Mouse (Mus musculus): ENCODE data around the gene Tradd. TPM values are rescaled to one million over a fixed set of nuclear protein-coding genes. Genes with fewer than 3 reads are reported as not detected.

Tradd gene
- total and polyA plus RNA-seq, 3 experiments = 12.5 to 30.0 (median 20.8) TPM

DNA sequence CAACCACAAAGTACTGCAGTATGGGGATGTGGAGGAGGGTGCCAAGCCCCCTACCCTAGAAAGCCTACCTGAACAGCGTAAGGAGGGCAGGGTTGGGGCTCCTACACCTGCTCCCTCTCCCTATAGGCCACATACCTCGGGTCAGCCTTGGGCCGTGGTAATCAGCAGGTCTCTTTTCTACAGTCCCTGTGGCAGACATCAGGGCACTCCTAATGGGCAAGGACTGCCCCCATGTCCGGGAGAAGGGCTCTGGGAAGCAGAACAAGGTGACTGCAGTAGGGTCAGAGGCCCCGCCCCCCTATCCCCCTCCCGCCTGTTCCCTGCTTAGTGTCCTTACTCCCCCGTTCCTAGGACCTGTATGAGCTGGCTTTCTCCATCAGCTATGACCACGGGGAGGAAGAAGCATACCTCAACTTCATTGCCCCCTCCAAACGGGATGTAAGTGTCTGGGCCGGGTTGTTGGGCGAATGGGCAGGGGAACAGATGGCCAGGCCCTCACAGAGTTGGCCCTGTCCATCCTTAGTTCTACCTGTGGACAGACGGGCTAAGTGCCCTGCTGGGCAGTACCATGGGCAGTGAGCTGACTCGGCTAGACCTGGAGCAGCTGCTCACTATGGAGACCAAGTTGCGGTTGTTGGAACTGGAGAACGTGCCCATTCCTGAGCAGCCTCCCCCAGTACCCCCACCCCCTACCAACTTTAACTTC is 44.9 kb upstream of the Tradd start:
- H3K4me3 ChIP-seq (ENCODE audit: low read depth, low read length) = no peak overlapping the region
- TF ChIP-seq POLR2AphosphoS5 (IDR thresholded peaks at IDR 0.05; ENCODE audit: insufficient replicate concordance, low read depth, low read length) = no peak
- no peak for TF ChIP-seq CTCF (IDR thresholded peaks at IDR 0.05; ENCODE audit: low read depth, low read length)
- TF ChIP-seq GATA2 (IDR thresholded peaks at IDR 0.05; ENCODE audit: borderline replicate concordance, low read depth, low read length) = no peak
- TF ChIP-seq GATA1 (IDR thresholded peaks at IDR 0.05; ENCODE audit: borderline replicate concordance, low read length) = no peak
- no peak for TF ChIP-seq TAL1 (conservative IDR thresholded peaks at IDR 0.05; ENCODE audit: low read depth, low read length)
- H3K9me3 ChIP-seq (replicated peaks) = no peaks in the 10 kb centered on the region
- no peak for ATAC-seq (ENCODE audit: extremely low read depth, insufficient number of reproducible peaks, low FRiP score, poor library complexity, severe bottlenecking)
- H3K4me1 ChIP-seq (ENCODE audit: insufficient read depth, low read depth, low read length) = peaks cover 37% of the 10 kb centered on the region
- no peak for DNase-seq (ENCODE audit: low spot score)
- H3K36me3 ChIP-seq (replicated peaks) = peaks cover 98% of the 10 kb centered on the region
- H3K27me3 ChIP-seq (ENCODE audit: insufficient read depth, low read length) = no peaks in the 10 kb centered on the region

DNA sequence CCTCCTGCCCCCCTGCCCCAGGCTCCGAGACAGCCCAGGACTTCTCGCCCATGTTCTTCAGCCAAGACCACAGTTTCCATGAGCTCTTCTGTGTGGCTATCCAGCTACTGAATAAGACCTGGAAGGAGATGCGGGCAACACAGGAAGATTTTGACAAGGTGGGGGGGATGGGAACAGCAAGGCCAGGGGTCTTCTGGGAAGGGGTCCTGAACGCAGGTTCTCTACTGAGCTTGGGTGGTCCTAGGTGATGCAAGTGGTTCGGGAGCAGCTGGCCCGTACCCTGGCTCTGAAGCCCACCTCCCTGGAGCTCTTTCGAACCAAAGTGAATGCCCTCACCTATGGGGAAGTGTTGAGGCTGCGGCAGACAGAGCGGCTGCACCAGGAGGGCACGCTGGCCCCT is 44.0 kb upstream of the Tradd start:
- Histone ChIP-seq H3K4me1 (ENCODE audit: insufficient read depth, low read depth, low read length) (peaks cover 46% of the 10 kb centered on the region), H3K27me3 (ENCODE audit: insufficient read depth, low read length) (no peaks in the 10 kb centered on the region), H3K36me3 (replicated peaks) (peaks cover 98% of the 10 kb centered on the region), H3K9me3 (replicated peaks) (no peaks in the 10 kb centered on the region), H3K4me3 (ENCODE audit: low read depth, low read length) (no peak overlapping the region)
- ATAC-seq (ENCODE audit: extremely low read depth, insufficient number of reproducible peaks, low FRiP score, poor library complexity, severe bottlenecking) (no peak), DNase-seq (ENCODE audit: low spot score) (no peak)
- TF ChIP-seq GATA1 (IDR thresholded peaks at IDR 0.05; ENCODE audit: borderline replicate concordance, low read length) (no peak), GATA2 (IDR thresholded peaks at IDR 0.05; ENCODE audit: borderline replicate concordance, low read depth, low read length) (no peak), CTCF (IDR thresholded peaks at IDR 0.05; ENCODE audit: low read depth, low read length) (no peak), POLR2AphosphoS5 (IDR thresholded peaks at IDR 0.05; ENCODE audit: insufficient replicate concordance, low read depth, low read length) (no peak), TAL1 (conservative IDR thresholded peaks at IDR 0.05; ENCODE audit: low read depth, low read length) (no peak)

DNA sequence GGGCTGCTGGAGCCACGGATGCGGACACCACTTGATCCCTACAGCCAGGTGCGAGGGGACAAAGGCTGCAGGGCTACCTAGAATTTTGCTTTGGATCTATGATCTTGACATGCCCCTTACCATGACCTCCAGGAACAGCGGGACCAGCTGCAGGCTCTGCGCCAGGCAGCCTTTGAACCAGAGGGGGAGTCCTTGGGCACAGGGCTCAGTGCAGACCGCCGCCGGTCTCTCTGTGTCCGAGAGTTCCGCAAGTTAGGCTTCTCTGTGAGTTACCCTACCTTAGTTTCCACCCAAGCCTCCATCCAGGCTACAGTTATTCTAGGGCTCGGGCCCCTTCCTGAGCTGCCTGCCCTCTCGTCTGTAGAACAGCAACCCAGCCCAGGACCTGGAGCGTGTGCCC is 43.3 kb upstream of the Tradd start:
- H3K27me3 ChIP-seq (ENCODE audit: insufficient read depth, low read length) = no peaks in the 10 kb centered on the region
- ATAC-seq (ENCODE audit: extremely low read depth, insufficient number of reproducible peaks, low FRiP score, poor library complexity, severe bottlenecking) = no peak

DNA sequence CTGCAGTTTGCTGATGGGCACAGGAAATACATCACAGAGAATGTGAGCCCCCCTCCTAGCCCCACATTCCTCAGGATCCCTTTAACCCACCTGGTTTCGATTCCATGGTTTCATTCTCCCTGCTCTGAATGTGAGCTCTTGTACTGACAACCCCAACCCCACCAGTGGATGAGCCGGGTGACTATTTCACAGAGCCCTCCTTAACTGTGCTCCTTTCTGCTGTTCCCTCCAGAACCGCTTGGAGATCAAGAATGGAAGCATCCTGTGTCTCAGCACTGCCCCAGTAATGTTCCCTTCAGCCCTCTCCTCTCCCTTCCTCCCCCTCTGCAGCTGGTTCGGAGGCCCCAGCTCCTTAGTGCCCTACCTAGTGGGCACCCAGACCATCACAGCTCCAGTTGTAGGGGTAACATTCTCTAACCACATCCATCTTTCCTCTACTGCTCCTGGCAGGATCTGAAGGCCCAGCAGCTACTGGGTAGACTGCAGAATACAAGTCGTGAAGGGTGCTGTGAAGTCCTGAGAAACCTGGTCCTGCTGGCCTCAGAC is 41.8 kb upstream of the Tradd start:
- ATAC-seq (ENCODE audit: extremely low read depth, insufficient number of reproducible peaks, low FRiP score, poor library complexity, severe bottlenecking) (no peak), DNase-seq (ENCODE audit: low spot score) (no peak)
- Histone ChIP-seq H3K4me3 (ENCODE audit: low read depth, low read length) (no peak overlapping the region), H3K36me3 (replicated peaks) (peaks cover 97% of the 10 kb centered on the region), H3K27me3 (ENCODE audit: insufficient read depth, low read length) (no peaks in the 10 kb centered on the region), H3K4me1 (ENCODE audit: insufficient read depth, low read depth, low read length) (peaks cover 50% of the 10 kb centered on the region), H3K9me3 (replicated peaks) (no peaks in the 10 kb centered on the region; the same call in 1 of the 2 replicates)
- TF ChIP-seq GATA1 (IDR thresholded peaks at IDR 0.05; ENCODE audit: borderline replicate concordance, low read length) (no peak), CTCF (IDR thresholded peaks at IDR 0.05; ENCODE audit: low read depth, low read length) (no peak), GATA2 (IDR thresholded peaks at IDR 0.05; ENCODE audit: borderline replicate concordance, low read depth, low read length) (no peak), POLR2AphosphoS5 (IDR thresholded peaks at IDR 0.05; ENCODE audit: insufficient replicate concordance, low read depth, low read length) (no peak), TAL1 (conservative IDR thresholded peaks at IDR 0.05; ENCODE audit: low read depth, low read length) (no peak)

More for the DNA sequence above, 43.3 kb upstream of the Tradd start:
- no peak overlapping the region for H3K4me3 ChIP-seq (ENCODE audit: low read depth, low read length)
- TF ChIP-seq POLR2AphosphoS5 (IDR thresholded peaks at IDR 0.05; ENCODE audit: insufficient replicate concordance, low read depth, low read length) (no peak), GATA2 (IDR thresholded peaks at IDR 0.05; ENCODE audit: borderline replicate concordance, low read depth, low read length) (no peak)
- H3K4me1 ChIP-seq (ENCODE audit: insufficient read depth, low read depth, low read length) = peaks cover 49% of the 10 kb centered on the region
- H3K9me3 ChIP-seq (replicated peaks) = no peaks in the 10 kb centered on the region; the same call in 1 of the 2 replicates
- H3K36me3 ChIP-seq (replicated peaks) = peaks cover 98% of the 10 kb centered on the region
- no peak for DNase-seq (ENCODE audit: low spot score)

DNA sequence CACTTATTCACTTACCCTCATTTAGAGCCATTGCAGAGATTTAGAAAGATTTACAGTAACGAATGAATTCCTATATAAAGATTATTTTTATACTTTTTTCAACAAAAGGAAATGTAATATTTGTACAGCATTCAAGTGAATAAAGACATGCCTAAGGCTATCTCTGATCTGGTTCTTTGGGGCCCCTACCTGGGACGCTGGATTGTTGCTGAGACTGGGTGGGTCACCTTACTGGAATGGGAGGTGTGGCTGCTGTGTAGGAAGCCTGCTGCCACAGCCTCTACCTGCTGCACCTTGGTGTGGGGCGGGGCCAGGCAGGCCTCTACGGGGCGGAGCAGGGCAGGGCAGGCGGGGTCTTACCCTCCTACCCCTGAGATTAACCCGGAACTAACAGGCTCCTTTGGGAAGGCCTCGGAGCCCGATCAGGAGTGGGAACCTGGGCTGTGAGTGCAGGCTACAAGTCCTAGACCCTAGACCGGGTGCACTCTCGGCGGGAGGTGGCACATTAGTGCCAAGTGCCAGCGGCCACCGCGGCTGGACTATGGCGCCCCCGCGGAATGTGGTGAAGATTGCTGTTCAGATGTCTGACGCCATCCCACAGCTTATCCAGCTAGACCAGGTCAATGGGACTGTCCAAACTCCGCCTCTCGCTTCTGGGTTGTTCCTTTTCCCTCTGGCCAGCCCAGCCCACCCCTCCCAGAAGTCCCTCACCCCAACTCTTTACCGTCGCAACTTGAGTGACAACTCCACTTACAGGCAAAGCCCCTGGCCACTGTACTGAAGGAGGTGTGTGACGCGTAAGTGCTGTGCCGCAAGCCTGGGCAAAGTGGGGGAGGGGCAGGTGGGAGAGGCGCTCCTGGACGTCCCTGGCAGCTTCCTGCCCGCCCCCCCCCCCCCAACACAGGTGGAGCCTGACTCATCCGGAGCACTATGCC is 41.1 kb upstream of the Tradd start, which contains the start of gene Elmo3:
Elmo3 (plus strand) TSS at position 391 of the 935 bp plus-strand sequence.
- no peaks in the 10 kb centered on the region for H3K27me3 ChIP-seq (ENCODE audit: insufficient read depth, low read length)
- H3K4me3 ChIP-seq (ENCODE audit: low read depth, low read length) = peak within 1 kb of the TSS; percentile 63; the same call in 1 of the 2 replicates
- ATAC-seq (ENCODE audit: extremely low read depth, insufficient number of reproducible peaks, low FRiP score, poor library complexity, severe bottlenecking) (no peak; the same call in 1 of the 2 replicates), DNase-seq (ENCODE audit: low spot score) (no peak)
- no peaks in the 10 kb centered on the region; the same call in 1 of the 2 replicates for H3K9me3 ChIP-seq (replicated peaks)
- TF ChIP-seq POLR2AphosphoS5 (IDR thresholded peaks at IDR 0.05; ENCODE audit: insufficient replicate concordance, low read depth, low read length) = peak; percentile 89; the same call in 1 of the 2 replicates
- TF ChIP-seq CTCF (IDR thresholded peaks at IDR 0.05; ENCODE audit: low read depth, low read length) = no peak
- H3K36me3 ChIP-seq (replicated peaks) = peaks cover 99% of the 10 kb centered on the region
- peaks cover 55% of the 10 kb centered on the region for H3K4me1 ChIP-seq (ENCODE audit: insufficient read depth, low read depth, low read length)

All from G1E (cell line).